Mouse (Mus musculus) kidney, postnatal 0 days (tissue): ENCODE measurements around the gene Btbd35f7. TPM values are rescaled to one million over a fixed set of nuclear protein-coding genes. Genes with fewer than 3 reads are reported as not detected.
"Not testable (repeated sequence)": the region's sequence is repeated elsewhere in the genome, so short reads cannot be mapped to it uniquely, and the experiment has no call there.

Experiments
- ATAC-seq: fragments of 200-750 bp; cut with Nextera tagmentation; replicated peaks from 2 replicates; pipeline ENCODE4 v1.8.0; 2017; ENCODE audit warnings: low read depth, moderate number of reproducible peaks, moderate TSS enrichment, moderate library complexity; ENCODE audit not compliant: low FRiP score
- DNase-seq: peaks from one replicate; pipeline ENCODE4 v3.0.0-alpha.2; 2016; ENCODE audit warnings: low spot score
- H3K27ac ChIP-seq: fragments of 300-500 bp; sonication (generic); 2 replicates; pipeline ENCODE4 v1.5.1; 2014; ENCODE audit warnings: mild to moderate bottlenecking
- H3K27me3 ChIP-seq: fragments of 300-500 bp; sonication (generic); 2 replicates; pipeline ENCODE4 v1.6.1; 2014; ENCODE audit warnings: low read length, mixed read lengths; ENCODE audit not compliant: insufficient read depth
- H3K36me3 ChIP-seq: fragments of 300-500 bp; sonication (generic); 2 replicates; pipeline ENCODE4 v1.6.1; 2014; ENCODE audit warnings: low read length, mixed read lengths; ENCODE audit not compliant: insufficient read depth
- H3K4me1 ChIP-seq: fragments of 300-500 bp; sonication (generic); replicated peaks from 2 replicates; pipeline ENCODE4 v1.6.1; 2014; ENCODE audit warnings: antibody characterized with exemption, low read length, mixed read lengths; ENCODE audit not compliant: insufficient read depth
- H3K4me2 ChIP-seq: fragments of 300-500 bp; sonication (generic); 2 replicates; pipeline ENCODE4 v1.6.1; 2014; ENCODE audit warnings: mild to moderate bottlenecking, low read length, moderate library complexity, mixed read lengths
- H3K4me3 ChIP-seq: fragments of 300-500 bp; sonication (generic); replicated peaks from 2 replicates; pipeline ENCODE4 v1.5.1; 2014; ENCODE audit warnings: low read depth, low read length
- H3K9ac ChIP-seq: fragments of 300-500 bp; sonication (generic); 2 replicates; pipeline ENCODE4 v1.6.1; 2014; ENCODE audit warnings: low read depth, low read length
- H3K9me3 ChIP-seq: fragments of 300-500 bp; sonication (generic); replicated peaks from 2 replicates; pipeline ENCODE4 v1.6.1; 2016; ENCODE audit warnings: low read length, inconsistent platforms, mixed read lengths
- WGBS: fragments of 180-500 bp; shearing (Covaris S2); extraction: QIAGEN DNeasy Blood & Tissue Kit; methylation state at CpG from one replicate; pipeline ENCODE4 v1.1.7; 2014; 5-methylcytosine and 5-hydroxymethylcytosine counted together
- polyA plus RNA-seq: library from polyadenylated mRNA; unstranded; fragments of >200 nt; fragmentation: Nextera tagmentation; extraction: Ambion mirVana; gene quantifications from 2 replicates; pipeline ENCODE4 v1.2.1, GENCODE M21; 2015

Btbd35f7 gene
- not detected in 2 replicates for polyA plus RNA-seq

GRCm38 (mm10) chrX:5668767-5669166, at the start of gene Btbd35f7:
TSS of gene Btbd35f7 (plus strand) at chrX:5669067.
- not testable (repeated sequence) for ATAC-seq, H3K4me3 ChIP-seq, H3K36me3 ChIP-seq, H3K27ac ChIP-seq, H3K9me3 ChIP-seq, DNase-seq, H3K4me2 ChIP-seq, H3K9ac ChIP-seq, H3K4me1 ChIP-seq, H3K27me3 ChIP-seq
- no CpG with 5 or more reads among the region's 2 CpGs for WGBS

Other genes with a start within 250 kb of the Btbd35f7 start
- not detected in 2 replicates for gene Mycs, start 199.8 kb upstream of the Btbd35f7 start, polyA plus RNA-seq